Mouse (Mus musculus) ES-Bruce4 (cell line): ENCODE results near the gene Leap2.
A peak's percentile ranks its signal among the peaks of the same experiment; 100 is the strongest.

ENCODE experiments used
- CTCF ChIP-seq: IDR thresholded peaks from one replicate; pipeline ENCODE4 v1.8.1; 2011; ENCODE audit warnings: low read depth, low read length
- EP300 ChIP-seq: IDR thresholded peaks from 2 replicates; pipeline ENCODE4 v1.6.1; 2011; ENCODE audit warnings: low read depth, low read length; ENCODE audit not compliant: insufficient read depth
- POLR2A ChIP-seq: IDR thresholded peaks from one replicate; pipeline ENCODE4 v1.8.1; 2011; ENCODE audit warnings: low read length; ENCODE audit not compliant: insufficient read depth

- TF ChIP-seq EP300 (no peak), CTCF (peak; percentile 94), POLR2A (no peak)
Measured at GRCm38 (mm10) chr11:53469968-53470695, 47.2 kb upstream of the Leap2 start, which contains the start of gene Gm9837.
